Mouse (Mus musculus): ENCODE data around the gene Palld. TPM values are rescaled to one million over a fixed set of nuclear protein-coding genes. Genes with fewer than 3 reads are reported as not detected.

The Palld gene
- polyA plus RNA-seq, 1 experiment from 2014 or later = 57.9 TPM

GRCm38 (mm10) chr8:61569211-61569610 is 333.3 kb downstream of the Palld start:
- H3K36me3 ChIP-seq = no peaks in the 10 kb centered on the region
- H3K4me1 ChIP-seq = no peaks in the 10 kb centered on the region
- no peaks in the 10 kb centered on the region for H3K27me3 ChIP-seq
- H3K4me2 ChIP-seq (replicated peaks) = no peak overlapping the region
- ATAC-seq (ENCODE audit: low FRiP score, low read depth) = no peak
- H3K9me3 ChIP-seq = no peaks in the 10 kb centered on the region
- H3K27ac ChIP-seq (replicated peaks) = no peak overlapping the region
- no peak overlapping the region for H3K4me3 ChIP-seq
- H3K9ac ChIP-seq (replicated peaks) = no peak overlapping the region

GRCm38 (mm10) chr8:61563378-61563777 is 339.1 kb downstream of the Palld start:
- Histone ChIP-seq H3K4me3 (no peak overlapping the region), H3K9me3 (no peaks in the 10 kb centered on the region), H3K9ac (replicated peaks) (no peak overlapping the region), H3K4me2 (replicated peaks) (no peak overlapping the region), H3K27ac (replicated peaks) (no peak overlapping the region), H3K36me3 (no peaks in the 10 kb centered on the region), H3K27me3 (no peaks in the 10 kb centered on the region), H3K4me1 (no peaks in the 10 kb centered on the region)
- 80% methylated on average over 4 of the region's 4 CpGs for WGBS
- no peak for ATAC-seq (ENCODE audit: low FRiP score, low read depth)

- Histone ChIP-seq H3K9ac (replicated peaks) (no peak overlapping the region), H3K9me3 (no peaks in the 10 kb centered on the region), H3K36me3 (no peaks in the 10 kb centered on the region), H3K4me3 (no peak overlapping the region), H3K4me1 (no peaks in the 10 kb centered on the region), H3K27me3 (no peaks in the 10 kb centered on the region), H3K4me2 (replicated peaks) (no peak overlapping the region), H3K27ac (replicated peaks) (no peak overlapping the region)
- no peak for ATAC-seq (ENCODE audit: low FRiP score, low read depth)
- WGBS = 86% methylated on average over 4 of the region's 4 CpGs
Observed at GRCm38 (mm10) chr8:61562626-61563025, 339.9 kb downstream of the Palld start.

GRCm38 (mm10) chr8:61561220-61561619 is 341.3 kb downstream of the Palld start:
- no peaks in the 10 kb centered on the region for H3K4me1 ChIP-seq
- no peaks in the 10 kb centered on the region for H3K9me3 ChIP-seq
- H3K36me3 ChIP-seq = no peaks in the 10 kb centered on the region
- 98% methylated on average over 5 of the region's 5 CpGs for whole genome bisulfite sequencing
- ATAC-seq (ENCODE audit: low FRiP score, low read depth) = no peak
- no peak overlapping the region for H3K4me2 ChIP-seq (replicated peaks)
- no peak overlapping the region for H3K27ac ChIP-seq (replicated peaks)
- no peak overlapping the region for H3K4me3 ChIP-seq
- H3K27me3 ChIP-seq = no peaks in the 10 kb centered on the region
- no peak overlapping the region for H3K9ac ChIP-seq (replicated peaks)

GRCm38 (mm10) chr8:61559979-61560378 is 342.5 kb downstream of the Palld start:
- Histone ChIP-seq H3K27me3 (no peaks in the 10 kb centered on the region), H3K9me3 (no peaks in the 10 kb centered on the region), H3K4me3 (no peak overlapping the region), H3K36me3 (no peaks in the 10 kb centered on the region), H3K27ac (replicated peaks) (no peak overlapping the region), H3K4me1 (peaks cover 8% of the 10 kb centered on the region), H3K9ac (replicated peaks) (no peak overlapping the region), H3K4me2 (replicated peaks) (no peak overlapping the region)
- ATAC-seq (ENCODE audit: low FRiP score, low read depth) = no peak
- 89% methylated on average over 4 of the region's 4 CpGs for WGBS

GRCm38 (mm10) chr8:61559450-61559849 is 343.0 kb downstream of the Palld start:
- no peak overlapping the region for H3K4me3 ChIP-seq
- no peaks in the 10 kb centered on the region for H3K27me3 ChIP-seq
- 78% methylated on average over 5 of the region's 5 CpGs for WGBS
- H3K9me3 ChIP-seq = no peaks in the 10 kb centered on the region
- no peak overlapping the region for H3K9ac ChIP-seq (replicated peaks)
- ATAC-seq (ENCODE audit: low FRiP score, low read depth) = no peak
- H3K36me3 ChIP-seq = no peaks in the 10 kb centered on the region
- H3K4me2 ChIP-seq (replicated peaks) = no peak overlapping the region
- H3K27ac ChIP-seq (replicated peaks) = no peak overlapping the region
- peaks cover 8% of the 10 kb centered on the region for H3K4me1 ChIP-seq

- no peaks in the 10 kb centered on the region for H3K27me3 ChIP-seq
- no peak overlapping the region for H3K4me3 ChIP-seq
- H3K4me2 ChIP-seq (replicated peaks) = no peak overlapping the region
- no peaks in the 10 kb centered on the region for H3K9me3 ChIP-seq
- H3K4me1 ChIP-seq = peaks cover 8% of the 10 kb centered on the region
- no peak overlapping the region for H3K9ac ChIP-seq (replicated peaks)
- no peaks in the 10 kb centered on the region for H3K36me3 ChIP-seq
- no peak for ATAC-seq (ENCODE audit: low FRiP score, low read depth)
- 93% methylated on average over 12 of the region's 12 CpGs for WGBS
- no peak overlapping the region for H3K27ac ChIP-seq (replicated peaks)
Observed at GRCm38 (mm10) chr8:61558051-61558846, 344.2 kb downstream of the Palld start.

- Histone ChIP-seq H3K9ac (replicated peaks) (no peak overlapping the region), H3K9me3 (no peaks in the 10 kb centered on the region), H3K27me3 (no peaks in the 10 kb centered on the region), H3K36me3 (no peaks in the 10 kb centered on the region), H3K27ac (replicated peaks) (no peak overlapping the region), H3K4me3 (no peak overlapping the region), H3K4me2 (replicated peaks) (no peak overlapping the region), H3K4me1 (peaks cover 11% of the 10 kb centered on the region)
- ATAC-seq (ENCODE audit: low FRiP score, low read depth) = no peak
Observed at GRCm38 (mm10) chr8:61557036-61557435, 345.5 kb downstream of the Palld start.

- H3K27ac ChIP-seq (replicated peaks) = no peak overlapping the region
- no peak overlapping the region for H3K4me2 ChIP-seq (replicated peaks)
- H3K27me3 ChIP-seq = no peaks in the 10 kb centered on the region
- no peak overlapping the region for H3K9ac ChIP-seq (replicated peaks)
- H3K4me1 ChIP-seq = peaks cover 14% of the 10 kb centered on the region
- 69% methylated on average over 8 of the region's 8 CpGs for WGBS
- no peaks in the 10 kb centered on the region for H3K9me3 ChIP-seq
- no peaks in the 10 kb centered on the region for H3K36me3 ChIP-seq
- no peak for ATAC-seq (ENCODE audit: low FRiP score, low read depth)
- no peak overlapping the region for H3K4me3 ChIP-seq
Observed at GRCm38 (mm10) chr8:61556219-61556618, 346.3 kb downstream of the Palld start.

GRCm38 (mm10) chr8:61555343-61555742 is 347.1 kb downstream of the Palld start:
- peak; percentile 62; the same call in 1 of the 2 replicates for ATAC-seq (ENCODE audit: low FRiP score, low read depth)
- 41% methylated on average over 6 of the region's 6 CpGs for WGBS
- H3K4me1 ChIP-seq = peaks cover 14% of the 10 kb centered on the region
- H3K9me3 ChIP-seq = 0 out of 2 replicates have a peak, but pooled peaks cover 1% of the 10 kb centered on the region
- no peak overlapping the region for H3K9ac ChIP-seq (replicated peaks)
- peaks cover 2% of the 10 kb centered on the region for H3K36me3 ChIP-seq
- H3K4me3 ChIP-seq = no peak overlapping the region
- H3K27ac ChIP-seq (replicated peaks) = peak overlapping the region; percentile 54; the same call in 1 of the 2 replicates
- no peak overlapping the region for H3K4me2 ChIP-seq (replicated peaks)
- H3K27me3 ChIP-seq = no peaks in the 10 kb centered on the region

- Histone ChIP-seq H3K27ac (replicated peaks) (no peak overlapping the region), H3K4me2 (replicated peaks) (no peak overlapping the region), H3K9me3 (peaks cover 15% of the 10 kb centered on the region), H3K4me1 (peaks cover 14% of the 10 kb centered on the region), H3K27me3 (no peaks in the 10 kb centered on the region), H3K9ac (replicated peaks) (no peak overlapping the region), H3K36me3 (peaks cover 27% of the 10 kb centered on the region), H3K4me3 (no peak overlapping the region)
- 80% methylated on average over 8 of the region's 8 CpGs for WGBS
- no peak for ATAC-seq (ENCODE audit: low FRiP score, low read depth)
Observed at GRCm38 (mm10) chr8:61552755-61553402, 349.6 kb downstream of the Palld start.

GRCm38 (mm10) chr8:61552221-61552620 is 350.3 kb downstream of the Palld start:
- H3K27ac ChIP-seq (replicated peaks) = no peak overlapping the region
- no peak overlapping the region for H3K4me2 ChIP-seq (replicated peaks)
- no peak overlapping the region for H3K9ac ChIP-seq (replicated peaks)
- H3K36me3 ChIP-seq = peaks cover 29% of the 10 kb centered on the region
- no peak overlapping the region for H3K4me3 ChIP-seq
- H3K27me3 ChIP-seq = no peaks in the 10 kb centered on the region
- WGBS = 55% methylated on average over 6 of the region's 6 CpGs
- no peak for ATAC-seq (ENCODE audit: low FRiP score, low read depth)
- peaks cover 15% of the 10 kb centered on the region for H3K9me3 ChIP-seq
- H3K4me1 ChIP-seq = peaks cover 14% of the 10 kb centered on the region
